27 mouse cellular contexts compared by ENCODE assay signal in genomic region chr9:65255906-65256600, GRCm38 (mm10). TPM values are rescaled to one million over a fixed set of nuclear protein-coding genes. Genes with fewer than 3 reads are reported as not detected.
DNase-seq lines count a peak whose midpoint lies in the region; ATAC-seq and TF ChIP-seq lines count a peak whose summit lies in the region.
"Had no signal": no experiment of that assay in that cellular context is flagged by ENCODE, and none has a peak within 500 bp of the region (broad histone marks: within the 10 kb centered on the region; RNA-seq: fewer than 3 reads in every experiment).

No protein-coding gene starts in this region.

- DNase-seq in heart, adult 18-20 months, result peak; percentile 50 to 55
- no peak for DNase-seq in heart, postnatal 10 days
- DNase-seq in neural tube, embryonic 10.5 days (ENCODE audit: extremely low spot score, low spot score), result no peak
- no peak for DNase-seq in ES-E14 (ENCODE audit: low read depth, low spot score)
- DNase-seq in spleen, postnatal 4 days (ENCODE audit: low spot score in 2 of 2), result no peak
- DNase-seq: adrenal gland, adult 2 months; cerebellum, adult 18-20 months; cerebellum, postnatal 14 days; gastrocnemius, postnatal 14 days; kidney, adult 8-10 months; kidney, postnatal 10 days; left cerebral cortex, postnatal 4 days; liver, postnatal 0 days; thymus, postnatal 25 days had no signal

- no peaks in the 10 kb centered on the region for H3K9me3 ChIP-seq in neural tube, embryonic 12.5 days
- H3K9me3 ChIP-seq in ES-E14 (ENCODE audit: control insufficient read depth, insufficient read depth, low read depth, low read length), result no peaks in the 10 kb centered on the region
- no peaks in the 10 kb centered on the region for H3K9me3 ChIP-seq in hindbrain, embryonic 13.5 days
- H3K9me3 ChIP-seq: embryonic facial prominence, embryonic 12.5 days; forebrain, embryonic 13.5 days; intestine, embryonic 15.5 days had no signal

- ATAC-seq in neural tube, embryonic 12.5 days (ENCODE audit: low FRiP score, low read depth), result no peak
- ATAC-seq in hindbrain, embryonic 13.5 days (ENCODE audit: low FRiP score), result no peak
- ATAC-seq: forebrain, embryonic 13.5 days; hindbrain, embryonic 16.5 days; intestine, embryonic 15.5 days; liver, postnatal 0 days; lung, postnatal 0 days had no signal

- H3K27me3 ChIP-seq in neural tube, embryonic 12.5 days (replicated peaks), result no peaks in the 10 kb centered on the region
- no peaks in the 10 kb centered on the region for H3K27me3 ChIP-seq in hindbrain, embryonic 13.5 days
- H3K27me3 ChIP-seq: embryonic facial prominence, embryonic 12.5 days; forebrain, embryonic 13.5 days; intestine, embryonic 15.5 days had no signal

- no peaks in the 10 kb centered on the region for H3K4me1 ChIP-seq in neural tube, embryonic 12.5 days
- peaks cover 3 to 10% of the 10 kb centered on the region in 2 experiments; a peak in 3 of 4 replicates for H3K4me1 ChIP-seq in ES-E14 (ENCODE audit: control insufficient read depth in 2 of 2, insufficient read depth in 2 of 2, low read length in 2 of 2, poor library complexity in 1 of 2)
- no peaks in the 10 kb centered on the region for H3K4me1 ChIP-seq in hindbrain, embryonic 13.5 days (replicated peaks)
- H3K4me1 ChIP-seq: forebrain, embryonic 13.5 days; intestine, embryonic 15.5 days had no signal

- 61% methylated on average over 11 of the region's 11 CpGs for WGBS in neural tube, embryonic 12.5 days
- WGBS in hindbrain, embryonic 13.5 days, result 71% methylated on average over 11 of the region's 11 CpGs

- intact Hi-C loops in heart, postnatal 10 days (cut with DNase I), result no loop called here

- in situ Hi-C loops in ES-E14 (cut with MboI; ENCODE audit: low sequenced_read_pairs in 2 of 2, unreplicated experiment in 2 of 2), result no loop called here

- no peak overlapping the region for H3K9ac ChIP-seq in neural tube, embryonic 12.5 days
- H3K9ac ChIP-seq in ES-E14 (ENCODE audit: insufficient read depth, low read depth, low read length, poor library complexity, severe bottlenecking), result peak overlapping the region; percentile 42; the same call in 1 of the 2 replicates
- no peak overlapping the region for H3K9ac ChIP-seq in hindbrain, embryonic 13.5 days
- H3K9ac ChIP-seq: embryonic facial prominence, embryonic 12.5 days; forebrain, embryonic 13.5 days; intestine, embryonic 15.5 days; liver, postnatal 0 days had no signal

- H3K4me3 ChIP-seq in neural tube, embryonic 12.5 days, result 0 out of 2 replicates have a peak overlapping the region, but pooled peaks have one; percentile 3
- H3K4me3 ChIP-seq in ES-E14 (ENCODE audit: insufficient read depth in 1 of 2, low read depth in 1 of 2, low read length in 2 of 2, poor library complexity in 1 of 2, severe bottlenecking in 1 of 2), result 0 out of 4 replicates have a peak overlapping the region, but pooled peaks of 1 of the 2 experiments have one; percentile 9
- H3K4me3 ChIP-seq in hindbrain, embryonic 13.5 days, result no peak overlapping the region
- H3K4me3 ChIP-seq: embryonic facial prominence, embryonic 12.5 days; erythroblast, embryonic 14.5 days; forebrain, embryonic 13.5 days; intestine, embryonic 15.5 days; left cerebral cortex, adult 2 months had no signal

- H3K4me2 ChIP-seq in neural tube, embryonic 12.5 days (replicated peaks), result no peak overlapping the region
- no peak overlapping the region for H3K4me2 ChIP-seq in hindbrain, embryonic 13.5 days
- H3K4me2 ChIP-seq: embryonic facial prominence, embryonic 12.5 days; forebrain, embryonic 13.5 days; intestine, embryonic 15.5 days; liver, embryonic 11.5 days had no signal

- no peaks in the 10 kb centered on the region for H3K36me3 ChIP-seq in neural tube, embryonic 12.5 days
- H3K36me3 ChIP-seq in ES-E14 (ENCODE audit: control insufficient read depth, insufficient read depth, low read length, poor library complexity, severe bottlenecking), result no peaks in the 10 kb centered on the region
- H3K36me3 ChIP-seq in hindbrain, embryonic 13.5 days, result no peaks in the 10 kb centered on the region
- H3K36me3 ChIP-seq: embryonic facial prominence, embryonic 12.5 days; intestine, embryonic 15.5 days had no signal

- H3K27ac ChIP-seq in neural tube, embryonic 12.5 days, result no peak overlapping the region
- peak overlapping the region; percentile 29; the same call in 1 of the 2 replicates for H3K27ac ChIP-seq in ES-E14 (ENCODE audit: insufficient read depth, low read depth, low read length, poor library complexity, severe bottlenecking)
- no peak overlapping the region for H3K27ac ChIP-seq in hindbrain, embryonic 13.5 days
- H3K27ac ChIP-seq: embryonic facial prominence, embryonic 12.5 days; forebrain, embryonic 13.5 days; intestine, embryonic 15.5 days; left cerebral cortex, adult 2 months; macrophage had no signal

TF ChIP-seq in ES-E14, 5 proteins besides CTCF, POLR2A, EP300 and RAD21:
- TF ChIP-seq ZC3H11A (IDR thresholded peaks at IDR 0.05; ENCODE audit: borderline replicate concordance, low read depth, low read length), result no peak
- TF ChIP-seq ZNF384 (IDR thresholded peaks at IDR 0.05; ENCODE audit: low read depth, low read length), result no peak
- TF ChIP-seq CHD2 (IDR thresholded peaks at IDR 0.05; ENCODE audit: low read depth, low read length), result no peak
- TF ChIP-seq HCFC1 (IDR thresholded peaks at IDR 0.05; ENCODE audit: borderline replicate concordance, insufficient read depth, low read length), result no peak
- no peak for TF ChIP-seq MAFK (IDR thresholded peaks at IDR 0.05; ENCODE audit: insufficient read depth, low read depth, low read length)

RNA-seq across cellular contexts. Expression of gene Cilp, which starts 8.9 kb away (rescaled TPM):
- total RNA-seq in heart, adult 18-20 months (2021), result 1 to 10 TPM; 2.8 to 3.3 TPM
- total RNA-seq in heart, postnatal 10 days (2021), result 1 to 10 TPM; 5.4 to 6.6 TPM
- 0.33 and 0.47 TPM in 2 replicates for polyA plus RNA-seq in neural tube, embryonic 12.5 days (2016; fragmentation: Nextera tagmentation; extraction: Ambion mirVana)
- total RNA-seq in ES-E14 (2012; rRNA removed), result 0.09 and 0.11 TPM in 2 replicates
- 0.57 and 0.60 TPM in 2 replicates for polyA plus RNA-seq in hindbrain, embryonic 13.5 days (2015; fragmentation: Nextera tagmentation; extraction: Ambion mirVana)
- total RNA-seq: hematopoietic stem cell, adult 5-6 weeks; left cerebral cortex, postnatal 4 days; neutrophil, adult 5-6 weeks had no signal
- polyA plus RNA-seq: erythroblast, embryonic 14.5 days; macrophage had no signal

RNA-seq across cellular contexts. Expression of gene Clpx, which starts 38.0 kb away (rescaled TPM):
- 100 to 1,000 TPM; 117 to 125 TPM for total RNA-seq in heart, adult 18-20 months (2021)
- total RNA-seq in heart, postnatal 10 days (2021), result 10 to 100 TPM; 76.3 to 83.4 TPM
- polyA plus RNA-seq in neural tube, embryonic 12.5 days (2016; fragmentation: Nextera tagmentation; extraction: Ambion mirVana), result 41.9 and 46.2 TPM in 2 replicates
- total RNA-seq in ES-E14 (2012; rRNA removed), result 17.3 and 24.1 TPM in 2 replicates
- polyA plus RNA-seq in hindbrain, embryonic 13.5 days (2015; fragmentation: Nextera tagmentation; extraction: Ambion mirVana), result 40.9 and 46.8 TPM in 2 replicates

Comparison
In these comparisons a context has a peak if more than half of its experiments do, and no peak if none do; other contexts are left out.
1. DNase-seq: peak in heart, adult 18-20 months (2 of 2); none in heart, postnatal 10 days (0 of 2), neural tube, embryonic 10.5 days (single experiment), ES-E14 (single experiment) and spleen, postnatal 4 days (0 of 2).